Mouse (Mus musculus) kidney, adult 2 months (tissue): ENCODE measurements around the gene Prtn3.

ENCODE experiments used
- CTCF ChIP-seq: fragments of 200-500 bp; conservative IDR thresholded peaks from 2 replicates; pipeline ENCODE4 v1.5.1; 2011; ENCODE audit warnings: low read depth, mild to moderate bottlenecking, control low read depth, low read length, moderate library complexity, mixed read lengths; ENCODE audit not compliant: insufficient read depth, insufficient read length
- POLR2A ChIP-seq: fragments of 200-500 bp; IDR thresholded peaks from one replicate; pipeline ENCODE4 v1.6.1; 2011; ENCODE audit warnings: low read depth, low read length, control low read depth

DNA sequence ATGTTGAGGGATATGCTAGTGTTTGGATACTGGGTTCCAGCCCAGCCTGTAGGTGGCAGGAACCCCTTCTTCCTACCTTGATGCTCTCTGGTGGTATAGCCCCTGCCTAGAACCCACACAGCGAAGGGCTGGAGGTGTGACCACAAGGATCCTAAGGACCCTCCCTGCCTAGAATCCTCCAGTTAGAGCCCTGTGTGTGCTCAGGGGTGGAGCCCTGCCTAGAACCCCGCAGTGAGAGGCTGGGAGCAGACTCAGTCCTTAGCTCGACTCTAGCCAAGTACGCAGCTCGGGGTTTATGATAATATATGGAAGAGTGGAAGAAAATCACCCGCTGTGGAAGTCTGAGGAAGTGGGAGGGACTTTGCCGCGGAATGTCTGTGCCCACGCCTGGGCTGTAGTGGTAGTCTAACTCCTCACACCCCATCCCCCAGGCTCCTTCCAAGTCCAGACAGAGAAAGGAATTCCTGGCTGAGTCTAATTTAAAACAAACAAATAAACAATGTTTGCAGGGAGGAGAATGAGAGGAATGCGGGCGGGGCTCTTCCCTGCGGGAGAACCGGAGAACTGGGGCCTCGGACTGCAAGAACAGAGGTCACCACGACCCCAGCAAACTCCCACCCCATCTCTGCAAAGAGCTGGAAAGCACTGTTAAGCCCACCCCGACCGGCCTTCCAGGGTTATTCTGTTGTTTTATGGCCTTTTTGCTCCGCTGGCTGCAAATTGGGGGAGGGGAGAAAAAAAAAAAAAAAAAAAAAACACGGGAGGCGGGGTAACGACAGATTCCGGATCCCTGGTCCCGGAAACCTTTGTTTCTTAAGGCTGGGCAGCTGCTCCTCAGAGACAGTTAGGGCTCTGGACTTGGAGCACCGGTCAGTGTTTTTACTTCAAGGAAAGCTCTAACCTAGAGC is 33.4 kb upstream of the Prtn3 start:
- TF ChIP-seq CTCF = no peak
- no peak for TF ChIP-seq POLR2A
